Mouse (Mus musculus): ENCODE measurements around the gene Rab12. TPM values are rescaled to one million over a fixed set of nuclear protein-coding genes. Genes with fewer than 3 reads are reported as not detected.

Gene Rab12
- total and polyA plus RNA-seq, 2 experiments from 2014 or later, result 52.5 to 56.4 TPM

DNA sequence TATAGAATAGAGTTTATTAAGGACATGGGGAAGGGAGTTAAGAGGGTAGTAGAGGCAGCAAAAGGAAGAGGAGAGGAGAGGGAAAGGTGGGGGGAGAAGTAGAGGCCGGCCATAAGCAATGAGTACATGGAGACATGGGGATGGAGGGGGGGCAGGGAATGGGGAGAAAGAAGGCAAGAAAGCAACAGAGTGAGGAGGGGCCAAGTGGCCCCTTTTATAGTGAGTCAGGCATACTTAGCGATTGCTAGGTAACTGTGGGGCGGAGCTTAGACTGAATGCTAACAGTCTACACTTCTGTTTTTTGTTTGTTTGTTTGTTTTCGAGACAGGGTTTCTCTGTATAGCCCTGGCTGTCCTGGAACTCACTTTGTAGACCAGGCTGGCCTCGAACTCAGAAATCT is 38.2 kb downstream of the Rab12 start:
- TF ChIP-seq EP300 (IDR thresholded peaks at IDR 0.05; ENCODE audit: low read depth) (no peak), CTCF (IDR thresholded peaks at IDR 0.05; ENCODE audit: low read depth) (no peak)
- Histone ChIP-seq H3K9me3 (replicated peaks; ENCODE audit: control insufficient read depth, low read length) (no peaks in the 10 kb centered on the region), H3K4me3 (ENCODE audit: low read depth, low read length) (no peak overlapping the region), H3K36me3 (replicated peaks; ENCODE audit: control insufficient read depth, insufficient read depth, low read length) (no peaks in the 10 kb centered on the region), H3K4me1 (ENCODE audit: control insufficient read depth, insufficient read depth) (no peaks in the 10 kb centered on the region), H3K27ac (ENCODE audit: low read depth) (no peak overlapping the region), H3K4me2 (ENCODE audit: low read depth, low read length) (no peak overlapping the region), H3K27me3 (ENCODE audit: control insufficient read depth, insufficient read depth, low read length) (peaks cover 3% of the 10 kb centered on the region; the same call in 1 of the 2 replicates), H3K9ac (replicated peaks; ENCODE audit: low read depth, low read length) (no peak overlapping the region)
- ATAC-seq (ENCODE audit: insufficient read depth, low read depth) (no peak), DNase-seq (ENCODE audit: low spot score) (no peak)
- 81% methylated on average over 5 of the region's 5 CpGs for WGBS

GRCm38 (mm10) chr17:66480491-66481278 is 38.8 kb downstream of the Rab12 start:
- Histone ChIP-seq H3K4me3 (ENCODE audit: low read depth, low read length) (peak overlapping the region; percentile 28; the same call in 1 of the 2 replicates), H3K4me1 (ENCODE audit: control insufficient read depth, insufficient read depth) (no peaks in the 10 kb centered on the region), H3K4me2 (ENCODE audit: low read depth, low read length) (peak overlapping the region; percentile 57), H3K36me3 (replicated peaks; ENCODE audit: control insufficient read depth, insufficient read depth, low read length) (no peaks in the 10 kb centered on the region), H3K27ac (ENCODE audit: low read depth) (no peak overlapping the region), H3K9me3 (replicated peaks; ENCODE audit: control insufficient read depth, low read length) (no peaks in the 10 kb centered on the region), H3K9ac (replicated peaks; ENCODE audit: low read depth, low read length) (no peak overlapping the region), H3K27me3 (ENCODE audit: control insufficient read depth, insufficient read depth, low read length) (peaks cover 3% of the 10 kb centered on the region; the same call in 1 of the 2 replicates)
- DNase-seq (ENCODE audit: low spot score) (no peak), ATAC-seq (ENCODE audit: insufficient read depth, low read depth) (no peak)
- WGBS, result 44% methylated on average over 17 of the region's 17 CpGs
- no peak for TF ChIP-seq CTCF (IDR thresholded peaks at IDR 0.05; ENCODE audit: low read depth)
- no peak for TF ChIP-seq EP300 (IDR thresholded peaks at IDR 0.05; ENCODE audit: low read depth)

DNA sequence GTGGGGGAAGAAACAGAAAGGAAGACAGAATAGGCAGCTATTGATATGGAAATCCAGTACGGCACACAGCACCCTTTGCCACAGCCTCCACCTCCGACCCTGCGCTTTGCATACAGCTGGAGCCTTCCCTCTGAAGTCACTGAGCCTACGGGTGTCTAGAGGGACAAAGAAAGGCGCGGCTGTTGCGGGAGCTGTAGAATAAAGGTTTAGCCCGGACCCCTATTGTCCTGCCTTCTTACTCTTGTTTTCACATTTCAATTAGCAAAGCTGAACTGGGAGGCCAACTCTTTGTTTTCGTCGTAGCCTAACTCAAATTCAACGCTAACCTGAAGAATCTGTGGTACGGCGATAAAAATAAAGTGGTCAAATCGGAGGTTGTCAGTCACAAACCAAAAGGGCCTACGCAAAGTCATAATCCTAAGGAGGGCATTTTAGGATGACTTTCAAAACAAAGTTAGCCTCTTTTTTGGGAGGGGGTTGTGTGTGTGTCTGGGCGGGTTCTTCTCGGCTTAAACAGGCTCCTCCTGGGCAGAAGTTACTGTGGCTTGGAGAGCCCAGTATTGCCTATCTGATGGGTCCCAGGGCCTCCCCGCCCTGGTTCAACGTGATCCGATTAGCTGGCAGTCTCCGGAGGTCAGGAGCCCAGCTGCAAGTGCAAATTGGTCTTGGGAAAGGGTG is 39.6 kb downstream of the Rab12 start:
- no peak for TF ChIP-seq EP300 (IDR thresholded peaks at IDR 0.05; ENCODE audit: low read depth)
- no peak for TF ChIP-seq CTCF (IDR thresholded peaks at IDR 0.05; ENCODE audit: low read depth)
- Histone ChIP-seq H3K4me2 (ENCODE audit: low read depth, low read length) (peak overlapping the region; percentile 57), H3K4me1 (ENCODE audit: control insufficient read depth, insufficient read depth) (no peaks in the 10 kb centered on the region), H3K9ac (replicated peaks; ENCODE audit: low read depth, low read length) (0 out of 2 replicates have a peak overlapping the region, but pooled peaks have one; percentile 1), H3K4me3 (ENCODE audit: low read depth, low read length) (peak overlapping the region; percentile 28), H3K9me3 (replicated peaks; ENCODE audit: control insufficient read depth, low read length) (no peaks in the 10 kb centered on the region), H3K36me3 (replicated peaks; ENCODE audit: control insufficient read depth, insufficient read depth, low read length) (no peaks in the 10 kb centered on the region), H3K27ac (ENCODE audit: low read depth) (no peak overlapping the region), H3K27me3 (ENCODE audit: control insufficient read depth, insufficient read depth, low read length) (peaks cover 1% of the 10 kb centered on the region; the same call in 1 of the 2 replicates)
- 14% methylated on average over 21 of the region's 21 CpGs for WGBS
- ATAC-seq (ENCODE audit: insufficient read depth, low read depth) (no peak; the same call in 1 of the 2 replicates), DNase-seq (ENCODE audit: low spot score) (no peak)

DNA sequence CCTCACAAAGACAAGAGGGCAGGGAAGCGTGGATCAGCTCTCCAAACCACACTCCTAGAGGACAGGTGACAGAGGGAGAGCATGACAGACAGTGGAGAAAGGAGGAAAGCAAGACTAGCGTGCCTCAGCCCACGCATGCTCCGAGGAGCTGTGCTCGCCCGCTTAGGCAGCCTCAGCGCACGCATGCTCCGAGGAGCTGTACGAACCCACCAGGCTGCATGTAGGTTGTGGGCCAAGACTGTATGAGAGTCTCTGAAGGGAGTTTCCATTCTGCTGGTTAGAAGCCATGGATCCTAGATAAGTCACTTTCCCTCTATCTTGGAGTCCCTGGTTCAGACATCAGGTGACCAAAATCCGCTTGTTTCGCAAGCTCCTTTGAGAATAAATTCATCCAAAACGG is 40.2 kb downstream of the Rab12 start:
- H3K9ac ChIP-seq (replicated peaks; ENCODE audit: low read depth, low read length), result 0 out of 2 replicates have a peak overlapping the region, but pooled peaks have one; percentile 1
- 20% methylated on average over 13 of the region's 13 CpGs for WGBS
- DNase-seq (ENCODE audit: low spot score) (no peak), ATAC-seq (ENCODE audit: insufficient read depth, low read depth) (peak; percentile 60)
- no peak overlapping the region for H3K27ac ChIP-seq (ENCODE audit: low read depth)
- peak overlapping the region; percentile 28 for H3K4me3 ChIP-seq (ENCODE audit: low read depth, low read length)
- H3K4me1 ChIP-seq (ENCODE audit: control insufficient read depth, insufficient read depth), result no peaks in the 10 kb centered on the region
- TF ChIP-seq EP300 (IDR thresholded peaks at IDR 0.05; ENCODE audit: low read depth) (no peak), CTCF (IDR thresholded peaks at IDR 0.05; ENCODE audit: low read depth) (no peak)
- 0 out of 2 replicates have a peak, but pooled peaks cover 3% of the 10 kb centered on the region for H3K9me3 ChIP-seq (replicated peaks; ENCODE audit: control insufficient read depth, low read length)
- peak overlapping the region; percentile 57 for H3K4me2 ChIP-seq (ENCODE audit: low read depth, low read length)
- H3K36me3 ChIP-seq (replicated peaks; ENCODE audit: control insufficient read depth, insufficient read depth, low read length), result no peaks in the 10 kb centered on the region
- no peaks in the 10 kb centered on the region; the same call in 1 of the 2 replicates for H3K27me3 ChIP-seq (ENCODE audit: control insufficient read depth, insufficient read depth, low read length)

DNA sequence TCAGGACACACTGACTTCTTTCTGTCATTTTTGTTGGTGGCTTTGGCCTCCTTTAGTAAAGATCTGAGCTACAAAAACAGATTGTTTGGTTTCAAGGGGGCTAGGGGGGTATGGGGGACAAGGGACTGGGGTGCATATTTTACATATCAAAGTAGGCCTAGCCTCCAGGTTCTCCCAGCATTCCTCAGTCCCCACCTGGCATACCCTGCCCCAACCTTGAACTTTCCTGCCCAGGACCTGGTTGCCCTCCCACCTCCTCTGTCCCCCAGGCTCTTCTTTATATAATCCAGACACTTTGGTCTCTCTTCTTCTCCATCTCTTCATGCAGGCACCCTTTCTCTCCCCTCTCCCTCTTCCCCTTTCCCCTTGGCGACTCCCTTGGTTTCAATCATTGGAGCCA is 46.3 kb downstream of the Rab12 start:
- TF ChIP-seq EP300 (IDR thresholded peaks at IDR 0.05; ENCODE audit: low read depth) (no peak), CTCF (IDR thresholded peaks at IDR 0.05; ENCODE audit: low read depth) (no peak)
- H3K4me3 ChIP-seq (ENCODE audit: low read depth, low read length), result no peak overlapping the region
- no peak overlapping the region for H3K9ac ChIP-seq (replicated peaks; ENCODE audit: low read depth, low read length)
- 0 out of 2 replicates have a peak, but pooled peaks cover 4% of the 10 kb centered on the region for H3K9me3 ChIP-seq (replicated peaks; ENCODE audit: control insufficient read depth, low read length)
- ATAC-seq (ENCODE audit: insufficient read depth, low read depth) (no peak), DNase-seq (ENCODE audit: low spot score) (no peak)
- no peaks in the 10 kb centered on the region for H3K27me3 ChIP-seq (ENCODE audit: control insufficient read depth, insufficient read depth, low read length)
- no peaks in the 10 kb centered on the region for H3K36me3 ChIP-seq (replicated peaks; ENCODE audit: control insufficient read depth, insufficient read depth, low read length)
- no peaks in the 10 kb centered on the region for H3K4me1 ChIP-seq (ENCODE audit: control insufficient read depth, insufficient read depth)
- 94% methylated on average over 1 of the region's 1 CpGs for WGBS
- no peak overlapping the region for H3K4me2 ChIP-seq (ENCODE audit: low read depth, low read length)
- no peak overlapping the region for H3K27ac ChIP-seq (ENCODE audit: low read depth)

Measured in heart, postnatal 0 days (tissue).